Mouse (Mus musculus) erythroblast, embryonic 14.5 days (primary cell): ENCODE results near the gene Fam120c. TPM values are rescaled to one million over a fixed set of nuclear protein-coding genes. Genes with fewer than 3 reads are reported as not detected.

Experiments
- H3K27me3 ChIP-seq: 2 replicates; pipeline ENCODE4 v1.6.1; 2012; ENCODE audit warnings: inconsistent platforms; ENCODE audit not compliant: control insufficient read depth
- H3K36me3 ChIP-seq: 2 replicates; pipeline ENCODE4 v1.6.1; 2012; ENCODE audit warnings: mild to moderate bottlenecking, inconsistent platforms; ENCODE audit not compliant: control insufficient read depth
- H3K4me1 ChIP-seq: 2 replicates; pipeline ENCODE4 v1.6.1; 2012; ENCODE audit warnings: inconsistent platforms; ENCODE audit not compliant: control insufficient read depth
- H3K4me3 ChIP-seq: replicated peaks from 2 replicates; pipeline ENCODE3; 2012; ENCODE audit warnings: moderate library complexity, mild to moderate bottlenecking, inconsistent platforms
- H3K9me3 ChIP-seq: 2 replicates; pipeline ENCODE4 v1.6.1; 2012; ENCODE audit warnings: low read length, inconsistent platforms, mixed read lengths; ENCODE audit not compliant: control insufficient read depth
- GATA1 ChIP-seq: IDR thresholded peaks from 2 replicates; pipeline ENCODE4 v1.6.1; 2012; ENCODE audit warnings: low read length, inconsistent platforms, mixed read lengths
- TAL1 ChIP-seq: IDR thresholded peaks from 3 replicates; pipeline ENCODE4 v1.6.1; 2012; ENCODE audit warnings: low read length, inconsistent platforms, mixed read lengths
- polyA plus RNA-seq: library from polyadenylated mRNA; stranded (reverse); fragments of >175 nt; gene quantifications from 2 replicates; pipeline ENCODE4 v1.2.3, GENCODE M21; 2012

Gene Fam120c
- polyA plus RNA-seq, 1 experiment: 0.04 TPM

- no peaks in the 10 kb centered on the region for H3K27me3 ChIP-seq
- peaks cover 14% of the 10 kb centered on the region for H3K4me1 ChIP-seq
- no peaks in the 10 kb centered on the region for H3K36me3 ChIP-seq
- no peaks in the 10 kb centered on the region for H3K9me3 ChIP-seq
- TF ChIP-seq GATA1 (no peak), TAL1 (no peak)
- no peak overlapping the region for H3K4me3 ChIP-seq
These were observed 169.7 kb downstream of the Fam120c start for GRCm38 (mm10) chrX:151513694-151514093.

GRCm38 (mm10) chrX:151518181-151518580 lies 174.2 kb downstream of the Fam120c start:
- H3K36me3 ChIP-seq: no peaks in the 10 kb centered on the region
- TF ChIP-seq GATA1 (no peak), TAL1 (no peak)
- peak overlapping the region; percentile 55 for H3K4me3 ChIP-seq
- peaks cover 15% of the 10 kb centered on the region for H3K9me3 ChIP-seq
- H3K4me1 ChIP-seq: peaks cover 36% of the 10 kb centered on the region
- no peaks in the 10 kb centered on the region for H3K27me3 ChIP-seq

- Histone ChIP-seq H3K4me1 (peaks cover 39% of the 10 kb centered on the region), H3K9me3 (peaks cover 15% of the 10 kb centered on the region)
- TF ChIP-seq TAL1 (no peak), GATA1 (no peak)
These were observed 176.1 kb downstream of the Fam120c start for GRCm38 (mm10) chrX:151520127-151520457.

GRCm38 (mm10) chrX:151520458-151521322 lies 176.7 kb downstream of the Fam120c start, which contains the start of gene Phf8:
Gene Phf8, plus strand, starts transcription at chrX:151520672.
- Histone ChIP-seq H3K4me3 (peak within 1 kb of the TSS; percentile 84), H3K9me3 (peaks cover 15% of the 10 kb centered on the region), H3K36me3 (peaks cover 7% of the 10 kb centered on the region), H3K27me3 (no peaks in the 10 kb centered on the region), H3K4me1 (peaks cover 39% of the 10 kb centered on the region)
- TF ChIP-seq TAL1 (no peak), GATA1 (no peak)

More at GRCm38 (mm10) chrX:151520127-151520457, 176.1 kb downstream of the Fam120c start:
- Histone ChIP-seq H3K27me3 (no peaks in the 10 kb centered on the region), H3K36me3 (peaks cover 7% of the 10 kb centered on the region), H3K4me3 (peak overlapping the region; percentile 84)

Other genes with a start within 250 kb of the Fam120c start
- gene Tsr2, start 247.6 kb upstream of the Fam120c start, polyA plus RNA-seq: 0.06 and 0.21 TPM in 2 replicates
- not detected in 2 replicates for gene Wnk3, start 146.1 kb upstream of the Fam120c start, polyA plus RNA-seq
- 0.16 and 0.25 TPM in 2 replicates for gene Phf8, start 176.5 kb downstream of the Fam120c start, polyA plus RNA-seq